Mouse (Mus musculus) cerebellum, postnatal 10 days (tissue): ENCODE data around the gene Mtif3.
"Not testable (repeated sequence)": the region's sequence is repeated elsewhere in the genome, so short reads cannot be mapped to it uniquely, and the experiment has no call there.

Experiments used
- DNase-seq, 2 experiments: peaks; one replicate each; pipeline ENCODE4 v3.0.0; 2021; ENCODE audit warnings: mixed read lengths in 2 of 2

Mtif3 gene

GRCm38 (mm10) chr5:146948508-146949088, 15.0 kb downstream of the Mtif3 start, which contains the start of gene Gtf3a:
Gtf3a (plus strand) TSS chr5:146948657.
- peak; percentile 90 for DNase-seq

DNA sequence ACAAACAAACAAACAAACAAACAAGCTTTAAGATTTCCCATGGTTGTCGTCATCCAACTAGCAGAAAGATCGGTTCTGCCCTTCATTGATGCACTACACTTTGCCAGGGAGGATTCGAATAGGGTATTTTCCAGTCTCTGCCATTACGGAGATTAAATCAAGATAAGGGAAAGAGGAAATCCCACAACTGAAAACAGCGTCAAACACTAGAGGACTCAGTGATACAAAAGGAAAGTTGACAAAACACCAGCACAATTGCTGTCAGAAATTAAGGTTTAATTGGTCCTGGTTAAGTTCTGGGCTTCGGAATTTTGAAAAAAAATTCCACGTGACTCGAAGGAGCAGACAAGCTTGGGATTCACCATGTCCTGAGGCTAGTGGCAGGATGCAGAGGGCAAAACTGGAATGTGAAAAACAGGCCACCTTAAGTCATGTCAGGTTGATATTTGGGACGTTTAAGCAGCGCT, 15.5 kb downstream of the Mtif3 start:
- DNase-seq: no peak

GRCm38 (mm10) chr5:146947497-146947896, 16.1 kb downstream of the Mtif3 start:
- DNase-seq: no peak

DNA sequence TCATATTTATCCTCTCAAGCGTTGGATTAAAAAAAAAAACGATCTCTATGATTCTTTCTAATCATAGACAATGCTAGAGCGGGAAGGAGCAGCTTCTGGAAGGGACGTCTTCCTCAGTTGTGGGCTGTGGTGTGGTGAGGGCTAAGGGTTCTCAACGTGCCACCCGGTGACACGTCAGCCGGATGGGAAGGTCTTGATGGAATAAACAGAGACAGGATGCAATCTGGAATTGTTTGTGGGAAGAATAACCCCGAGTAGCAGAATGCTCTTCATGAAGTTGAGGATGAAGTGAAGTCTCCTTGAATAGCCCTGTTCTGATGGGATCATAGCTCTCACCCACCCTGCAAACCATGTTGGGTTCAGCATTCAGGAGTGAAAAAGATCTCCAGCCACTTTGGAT, 16.9 kb downstream of the Mtif3 start:
- DNase-seq: no peak

- peak; percentile 25 to 31 for DNase-seq
Measured at GRCm38 (mm10) chr5:146944568-146944967, 19.0 kb downstream of the Mtif3 start.

DNA sequence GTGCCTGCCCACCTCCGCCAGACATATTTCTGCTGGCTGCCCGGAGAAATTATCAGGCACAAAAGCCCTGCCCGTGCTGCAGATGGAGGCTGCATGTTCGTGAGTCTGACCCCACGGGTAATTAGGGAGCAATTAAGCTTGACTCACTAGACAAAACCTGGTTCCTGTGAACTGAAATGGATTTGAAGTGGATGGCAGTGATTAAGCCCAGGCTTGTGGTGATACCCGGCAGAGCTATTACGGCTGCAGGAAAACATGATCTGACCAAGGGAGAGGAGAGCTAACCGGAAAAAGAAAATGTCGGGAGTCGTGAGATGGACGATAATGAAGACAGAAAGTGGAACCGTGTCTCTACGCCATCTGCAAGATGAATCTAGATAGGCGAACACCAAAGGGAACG, 20.6 kb downstream of the Mtif3 start:
- no peak for DNase-seq

DNA sequence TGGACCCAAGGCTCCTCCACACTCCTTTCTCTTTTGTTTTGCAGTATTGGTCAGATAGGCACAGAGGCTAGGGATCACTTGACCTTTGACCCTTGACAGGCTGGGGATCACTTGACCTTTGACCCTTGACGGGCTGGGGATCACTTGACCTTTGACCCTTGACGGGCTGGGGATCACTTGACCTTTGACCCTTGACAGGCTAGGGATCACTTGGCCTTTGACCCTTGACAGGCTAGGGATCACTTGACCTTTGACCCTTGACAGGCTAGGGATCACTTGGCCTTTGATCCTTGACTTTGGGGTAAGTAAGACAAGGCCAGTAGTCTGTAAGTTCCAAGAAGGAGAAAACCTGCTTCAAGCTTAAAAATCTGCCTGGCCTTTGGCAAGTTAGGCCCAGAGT, 21.7 kb downstream of the Mtif3 start:
- DNase-seq: not testable (repeated sequence)

- peak; percentile 61 to 77 for DNase-seq
Measured at GRCm38 (mm10) chr5:146940219-146940618, 23.4 kb downstream of the Mtif3 start.

DNA sequence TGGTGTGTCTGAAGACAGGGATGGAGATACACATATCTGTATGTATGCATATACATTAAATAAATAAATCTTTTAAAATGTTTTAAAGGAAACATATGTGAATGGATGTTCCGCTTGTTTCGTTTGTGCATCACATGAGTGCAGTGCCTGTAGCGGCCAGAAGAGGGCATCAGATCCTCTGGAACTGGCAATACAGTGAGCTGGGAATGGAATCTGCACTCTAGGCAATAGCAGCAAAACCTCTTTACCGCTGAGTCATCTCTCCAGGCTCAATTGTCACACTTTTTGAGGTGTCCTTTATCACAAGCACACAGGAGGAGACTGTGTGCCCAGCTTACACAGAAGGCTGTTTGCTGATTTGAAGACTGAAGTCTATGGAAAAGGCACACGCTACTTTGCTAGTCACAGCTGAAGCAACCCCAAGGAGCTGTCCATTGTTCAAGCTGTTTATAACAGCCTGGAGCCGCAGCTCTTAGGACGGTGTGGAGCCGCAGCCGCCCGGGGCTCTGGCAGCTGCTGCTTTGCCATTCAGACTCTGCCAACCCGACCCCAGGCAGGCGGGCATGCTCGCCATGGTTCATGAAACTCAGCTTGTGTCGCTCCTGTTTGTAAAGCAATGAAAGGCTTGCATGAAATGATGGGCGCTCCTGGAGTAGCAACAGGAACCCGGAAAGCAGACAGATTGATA, 24.3 kb downstream of the Mtif3 start:
- DNase-seq: peak; percentile 74 to 83

DNA sequence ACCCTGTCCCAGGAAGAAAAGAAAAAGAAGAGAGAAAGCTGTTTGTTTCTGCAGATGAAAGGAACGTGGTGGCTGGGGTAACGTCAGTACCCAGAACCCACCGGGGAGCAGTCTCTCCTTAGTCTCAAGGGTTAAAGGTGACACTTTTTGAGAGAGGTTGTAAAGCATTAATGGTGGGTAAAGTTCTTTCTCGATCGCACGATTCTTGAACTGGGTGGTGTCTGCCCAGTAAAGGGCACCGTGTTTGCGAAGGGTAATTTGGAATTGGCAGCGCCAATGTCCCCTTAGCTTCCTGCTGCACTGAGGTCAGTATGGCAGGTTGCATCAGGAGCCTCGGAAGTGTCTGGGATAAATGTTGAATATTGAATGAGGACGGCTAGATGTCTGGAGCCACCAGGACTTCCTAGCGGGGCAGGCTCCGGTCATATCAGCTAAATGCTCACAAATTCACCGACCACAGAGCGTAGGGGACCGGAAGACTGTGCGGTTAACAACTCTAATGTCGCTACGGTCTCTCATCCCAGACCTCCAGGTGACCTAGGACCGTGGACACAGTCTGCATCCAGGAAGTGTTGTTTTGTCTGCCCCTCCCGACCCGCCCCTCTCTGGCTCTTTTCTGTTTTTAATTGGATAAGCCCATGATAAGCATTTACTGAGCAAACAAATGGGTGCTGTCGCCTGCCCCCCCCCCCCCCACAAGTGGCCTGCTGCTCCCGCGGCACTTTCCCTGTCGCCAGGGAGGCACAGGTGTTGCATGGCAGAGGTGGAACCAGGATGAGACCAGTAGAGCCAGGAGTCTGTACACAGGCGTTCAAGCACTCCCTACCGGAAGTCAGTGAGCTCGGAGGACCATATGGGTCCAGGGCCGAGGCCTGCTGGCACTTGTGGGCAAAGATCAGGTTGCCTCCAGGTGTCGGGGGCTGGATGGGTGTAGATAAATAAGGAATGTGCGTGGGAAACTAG, 25.8 kb downstream of the Mtif3 start:
- no peak for DNase-seq

GRCm38 (mm10) chr5:146933466-146933865, 30.1 kb downstream of the Mtif3 start:
- no peak for DNase-seq

GRCm38 (mm10) chr5:146931904-146932553, 31.6 kb downstream of the Mtif3 start:
- DNase-seq: no peak

- DNase-seq: no peak
Measured at GRCm38 (mm10) chr5:146931422-146931821, 32.2 kb downstream of the Mtif3 start.

- DNase-seq: no peak
Measured at GRCm38 (mm10) chr5:146926673-146927072, 36.9 kb downstream of the Mtif3 start.

- no peak for DNase-seq
Measured at GRCm38 (mm10) chr5:146923547-146923946, 40.1 kb downstream of the Mtif3 start.

DNA sequence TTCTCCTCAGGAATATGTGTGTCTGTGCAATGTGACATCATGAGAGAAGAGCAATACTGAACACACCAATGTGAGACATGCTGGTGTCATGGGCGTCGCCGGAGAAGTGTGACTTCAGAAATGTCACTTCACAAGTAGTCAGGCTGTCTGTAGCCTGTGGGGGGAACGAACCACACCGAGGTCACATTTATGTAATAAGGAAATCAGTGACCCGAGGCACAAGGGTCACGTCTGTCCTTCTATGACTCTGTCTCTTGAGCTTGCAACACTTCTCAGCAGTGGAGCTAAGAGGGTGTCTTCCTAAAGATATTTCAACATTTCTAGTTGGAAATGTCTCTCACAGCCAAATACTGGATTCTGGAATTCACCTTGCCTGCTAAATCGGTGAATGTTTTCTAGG, 42.4 kb downstream of the Mtif3 start:
- DNase-seq: no peak

GRCm38 (mm10) chr5:146920314-146921161, 43.1 kb downstream of the Mtif3 start:
- DNase-seq: no peak

DNA sequence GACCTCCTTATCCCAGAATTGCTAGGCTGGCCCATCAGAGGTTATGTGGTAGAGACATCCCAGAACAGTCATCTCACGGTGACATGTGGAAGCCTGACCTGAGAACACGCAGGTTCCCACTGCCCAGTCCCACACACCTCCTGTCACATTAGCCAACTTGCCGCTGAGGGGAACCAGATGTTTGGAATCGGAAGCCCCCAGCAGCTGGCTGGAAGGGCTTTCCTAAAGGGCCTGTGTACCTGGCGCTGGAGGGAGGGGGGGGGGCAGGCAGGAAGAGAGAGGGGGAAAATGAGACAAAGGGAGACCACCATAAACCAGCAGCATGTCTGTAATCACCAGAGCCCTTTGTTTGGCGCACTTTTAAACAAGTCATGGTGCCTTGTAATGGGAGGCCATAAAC, 43.7 kb downstream of the Mtif3 start:
- no peak for DNase-seq

GRCm38 (mm10) chr5:146917357-146917756, 46.2 kb downstream of the Mtif3 start:
- not testable (repeated sequence) for DNase-seq

DNA sequence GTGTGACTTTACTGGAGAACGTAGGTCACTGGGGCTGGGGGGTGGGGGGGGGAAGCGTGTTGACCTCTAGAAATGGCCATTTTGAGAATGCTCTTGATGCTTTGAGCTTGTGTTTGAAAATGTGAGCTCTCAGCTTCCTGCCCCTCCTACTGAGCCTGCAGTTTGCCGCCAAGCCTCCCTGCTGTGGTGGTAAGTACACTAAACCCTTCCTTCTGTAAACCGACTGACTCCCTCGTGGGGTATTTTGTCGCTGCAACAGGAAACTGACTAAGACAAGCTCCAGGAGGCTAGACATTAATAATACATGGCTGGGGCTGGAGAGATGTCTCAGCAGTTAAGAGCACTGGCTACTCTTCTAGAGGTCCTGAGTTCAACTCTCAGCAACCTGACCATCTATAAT, 46.8 kb downstream of the Mtif3 start:
- no peak for DNase-seq

GRCm38 (mm10) chr5:146916273-146916672, 47.3 kb downstream of the Mtif3 start:
- peak in 1 of 2 experiments; percentile 41 for DNase-seq
